Mouse (Mus musculus) megakaryocyte-erythroid progenitor cell, adult 5 weeks (primary cell): Measurements from ENCODE around the gene Otx1. TPM values are rescaled to one million over a fixed set of nuclear protein-coding genes. Genes with fewer than 3 reads are reported as not detected.

Experiments used
- polyA plus RNA-seq: library from polyadenylated mRNA; stranded (reverse); fragments of >175 nt; gene quantifications from 2 replicates; pipeline ENCODE4 v1.2.3, GENCODE M21; 2012

The Otx1 gene
- not detected in 2 replicates for polyA plus RNA-seq

GRCm38 (mm10) chr11:22002783-22003340, at the start of gene Otx1:
Gene Otx1 (minus strand): TSS chr11:22002897.

